Mouse (Mus musculus) ES-E14 (cell line): ENCODE data around the gene Polk.

Source experiments
- HCFC1 ChIP-seq: IDR thresholded peaks from 2 replicates; pipeline ENCODE4 v1.6.1; 2012; ENCODE audit warnings: low read length, inconsistent platforms, borderline replicate concordance; ENCODE audit not compliant: insufficient read depth
- ZC3H11A ChIP-seq: IDR thresholded peaks from 2 replicates; pipeline ENCODE4 v1.6.1; 2012; ENCODE audit warnings: low read depth, mild to moderate bottlenecking, inconsistent platforms, low read length, borderline replicate concordance

GRCm38 (mm10) chr13:96458606-96459005 is 83.8 kb downstream of the Polk start:
- no peak for TF ChIP-seq HCFC1
- no peak for TF ChIP-seq ZC3H11A
